Mouse (Mus musculus): ENCODE results near the gene Rara. TPM values are rescaled to one million over a fixed set of nuclear protein-coding genes. Genes with fewer than 3 reads are reported as not detected.

Gene Rara
- total and polyA plus RNA-seq, 3 experiments, result 4.5 to 13.7 (median 12.1) TPM

- Histone ChIP-seq H3K4me2 (ENCODE audit: insufficient read depth, low read depth, poor library complexity, severe bottlenecking) (no peak overlapping the region), H3K27me3 (replicated peaks) (no peaks in the 10 kb centered on the region), H3K79me2 (replicated peaks; ENCODE audit: control insufficient read depth, extremely low read depth, insufficient read depth, poor library complexity, severe bottlenecking) (no peaks in the 10 kb centered on the region), H3K9me3 (replicated peaks; ENCODE audit: low read length) (no peaks in the 10 kb centered on the region), H3K36me3 (replicated peaks in 1 of 2; ENCODE audit: control insufficient read depth in 1 of 2, insufficient read depth in 1 of 2, low read length in 1 of 2) (peaks cover 74 to 92% of the 10 kb centered on the region in 2 experiments), H3K9ac (ENCODE audit: insufficient read depth, low read depth) (no peak overlapping the region), H3K27ac (ENCODE audit: insufficient read depth, low read depth) (no peak overlapping the region), H3K4me1 (ENCODE audit: control insufficient read depth in 1 of 2, insufficient read depth in 2 of 2) (peaks cover 4 to 16% of the 10 kb centered on the region in 2 experiments; a peak in 3 of 4 replicates), H3K4me3 (replicated peaks in 1 of 3; ENCODE audit: low read depth in 2 of 3, low read length in 2 of 3, poor library complexity in 1 of 3) (no peak overlapping the region)
- in situ Hi-C loops (cut with MboI; ENCODE audit: low pct_ligation_motif_present, low pct_unique_long_range_greater_than_20kb, low sequenced_read_pairs), result loop anchor here (5.0 kb wide), 1 partner anchor 38 kb away; the partner anchor contains the start of gene Wipf2
- dilution Hi-C loops (cut with MboI; ENCODE audit: extremely low pct_ligation_motif_present, extremely low pct_unique_long_range_greater_than_20kb, low sequenced_read_pairs), result no loop called here
- 0 out of 2 replicates have a peak, but pooled peaks have one; percentile 10 for TF ChIP-seq POLR2A (IDR thresholded peaks at IDR 0.05; ENCODE audit: low read depth, low read length)
- TF ChIP-seq HCFC1 (IDR thresholded peaks at IDR 0.05; ENCODE audit: low read depth, low read length), result no peak
- DNase-seq (ENCODE audit: extremely low read depth), result no peak
Observed at GRCm38 (mm10) chr11:98900529-98901125, 27.0 kb upstream of the Rara start.

DNA sequence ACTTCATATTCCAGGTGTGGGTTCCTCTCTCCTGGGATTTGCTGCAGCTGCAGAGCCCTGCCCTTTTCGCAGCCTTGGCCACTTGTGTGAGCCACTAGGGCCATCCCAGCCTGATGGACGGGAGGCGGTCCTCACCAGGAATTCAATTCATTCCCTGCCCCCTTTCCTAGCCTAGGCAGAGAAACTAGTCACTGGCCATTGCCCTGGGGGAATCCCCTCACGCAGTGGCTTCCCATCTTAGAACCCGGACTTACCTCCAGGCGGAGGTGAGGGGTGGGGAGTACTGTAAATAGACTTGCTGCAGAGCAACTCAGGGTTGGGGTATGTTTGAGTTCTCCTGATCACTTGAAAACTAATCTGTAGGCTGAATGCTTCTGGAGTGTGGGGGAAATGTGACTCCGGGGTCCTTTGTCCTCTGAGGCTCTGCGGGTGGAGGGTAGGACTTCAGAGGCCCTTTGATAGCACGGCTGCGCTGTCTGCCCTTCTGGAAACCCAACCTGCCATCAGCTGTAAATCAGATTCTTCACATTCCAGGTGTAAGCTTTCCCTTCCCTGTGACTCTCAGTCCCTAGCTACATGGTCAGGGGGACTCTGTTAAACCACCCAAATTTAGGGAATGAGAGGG is 24.9 kb upstream of the Rara start:
- H3K9me3 ChIP-seq (replicated peaks; ENCODE audit: low read length), result no peaks in the 10 kb centered on the region
- peaks cover 59 to 76% of the 10 kb centered on the region in 2 experiments for H3K36me3 ChIP-seq (replicated peaks in 1 of 2; ENCODE audit: control insufficient read depth in 1 of 2, insufficient read depth in 1 of 2, low read length in 1 of 2)
- no peak overlapping the region for H3K4me2 ChIP-seq (ENCODE audit: insufficient read depth, low read depth, poor library complexity, severe bottlenecking)
- H3K27me3 ChIP-seq (replicated peaks), result no peaks in the 10 kb centered on the region
- H3K27ac ChIP-seq (ENCODE audit: insufficient read depth, low read depth), result no peak overlapping the region
- peaks cover under 1% of the 10 kb centered on the region; the same call in 1 of the 2 replicates for H3K79me2 ChIP-seq (replicated peaks; ENCODE audit: control insufficient read depth, extremely low read depth, insufficient read depth, poor library complexity, severe bottlenecking)
- H3K4me3 ChIP-seq (replicated peaks in 1 of 3; ENCODE audit: low read depth in 2 of 3, low read length in 2 of 3, poor library complexity in 1 of 3), result no peak overlapping the region
- H3K9ac ChIP-seq (ENCODE audit: insufficient read depth, low read depth), result no peak overlapping the region; the same call in 1 of the 2 replicates
- DNase-seq (ENCODE audit: extremely low read depth), result no peak
- peaks cover 4 to 21% of the 10 kb centered on the region in 2 experiments; a peak in 3 of 4 replicates for H3K4me1 ChIP-seq (ENCODE audit: control insufficient read depth in 1 of 2, insufficient read depth in 2 of 2)
- TF ChIP-seq MAX (IDR thresholded peaks at IDR 0.05; ENCODE audit: low read length), result no peak
- TF ChIP-seq MAZ (IDR thresholded peaks at IDR 0.05; ENCODE audit: low read depth, low read length), result no peak
- TF ChIP-seq POLR2A (IDR thresholded peaks at IDR 0.05; ENCODE audit: low read depth, low read length), result no peak
- no peak for TF ChIP-seq ETS1 (conservative IDR thresholded peaks at IDR 0.05; ENCODE audit: low read depth, low read length)
- no peak for TF ChIP-seq USF2 (conservative IDR thresholded peaks at IDR 0.05; ENCODE audit: low read depth, low read length)
- no peak for TF ChIP-seq CHD1 (IDR thresholded peaks at IDR 0.05; ENCODE audit: low read depth, low read length)
- no peak for TF ChIP-seq SMC3 (IDR thresholded peaks at IDR 0.05; ENCODE audit: low read depth, low read length)
- no peak for TF ChIP-seq USF1 (IDR thresholded peaks at IDR 0.05; ENCODE audit: low read depth, low read length)
- no peak for TF ChIP-seq SIN3A (IDR thresholded peaks at IDR 0.05; ENCODE audit: low read length)
- no peak for TF ChIP-seq PAX5 (IDR thresholded peaks at IDR 0.05; ENCODE audit: low read length)
- no peak for TF ChIP-seq EP300 (IDR thresholded peaks at IDR 0.05; ENCODE audit: low read length)
- TF ChIP-seq TCF12 (IDR thresholded peaks at IDR 0.05; ENCODE audit: low read depth, low read length), result no peak
- no peak for TF ChIP-seq JUN (IDR thresholded peaks at IDR 0.05; ENCODE audit: insufficient read depth, low read depth, low read length)
- in situ Hi-C loops (cut with MboI; ENCODE audit: low pct_ligation_motif_present, low pct_unique_long_range_greater_than_20kb, low sequenced_read_pairs) (loop anchor here (5.0 kb wide), 1 partner anchor 40 kb away; the partner anchor contains the start of gene Wipf2), dilution Hi-C loops (cut with MboI; ENCODE audit: extremely low pct_ligation_motif_present, extremely low pct_unique_long_range_greater_than_20kb, low sequenced_read_pairs) (no loop called here)

Measured in CH12.LX (cell line).